Mouse (Mus musculus): ENCODE data around the gene Acacb. TPM values are rescaled to one million over a fixed set of nuclear protein-coding genes. Genes with fewer than 3 reads are reported as not detected.

Acacb gene
- polyA plus RNA-seq, 1 experiment from 2014 or later, result 3.2 TPM

- peaks cover 15% of the 10 kb centered on the region for H3K27me3 ChIP-seq (ENCODE audit: control insufficient read depth, insufficient read depth, low read length)
These were observed 122.3 kb downstream of the Acacb start for GRCm38 (mm10) chr5:114268646-114269045.

DNA sequence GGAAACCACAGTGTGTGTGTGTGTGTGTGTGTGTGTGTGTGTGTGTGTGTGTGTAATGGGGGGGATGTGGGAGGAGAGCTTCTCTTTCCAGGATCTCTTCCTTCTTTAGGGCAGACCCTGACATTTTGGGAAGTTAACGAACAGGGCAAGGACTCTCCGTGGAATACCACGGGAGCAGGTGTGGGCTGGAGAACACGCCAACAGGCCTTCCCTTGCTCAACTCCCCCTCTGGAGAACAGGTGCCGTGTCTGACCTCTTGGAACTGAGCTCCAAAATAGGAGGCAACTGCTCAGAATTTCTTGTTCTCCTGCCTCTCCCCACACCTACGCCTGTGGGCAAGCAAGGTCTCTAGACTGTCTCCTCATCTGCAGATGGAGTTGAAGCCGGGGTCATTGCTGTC lies 123.2 kb downstream of the Acacb start:
- WGBS, result 62% methylated on average over 7 of the region's 7 CpGs
- Histone ChIP-seq H3K9me3 (replicated peaks; ENCODE audit: control insufficient read depth, low read length) (no peaks in the 10 kb centered on the region), H3K27ac (ENCODE audit: low read length) (no peak overlapping the region), H3K27me3 (ENCODE audit: control insufficient read depth, insufficient read depth, low read length) (peaks cover 24% of the 10 kb centered on the region), H3K4me2 (ENCODE audit: low read depth, low read length) (no peak overlapping the region), H3K4me1 (ENCODE audit: control insufficient read depth, insufficient read depth, low read length) (peaks cover 18% of the 10 kb centered on the region), H3K4me3 (replicated peaks; ENCODE audit: low read length) (no peak overlapping the region), H3K9ac (ENCODE audit: low read length) (no peak overlapping the region), H3K36me3 (ENCODE audit: control insufficient read depth, insufficient read depth, low read length) (no peaks in the 10 kb centered on the region)
- no peak for ATAC-seq (ENCODE audit: insufficient read depth, low FRiP score)

More at GRCm38 (mm10) chr5:114268646-114269045, 122.3 kb downstream of the Acacb start:
- Histone ChIP-seq H3K27ac (ENCODE audit: low read length) (no peak overlapping the region), H3K9ac (ENCODE audit: low read length) (no peak overlapping the region), H3K9me3 (replicated peaks; ENCODE audit: control insufficient read depth, low read length) (no peaks in the 10 kb centered on the region), H3K4me1 (ENCODE audit: control insufficient read depth, insufficient read depth, low read length) (peaks cover 16% of the 10 kb centered on the region), H3K4me2 (ENCODE audit: low read depth, low read length) (0 out of 2 replicates have a peak overlapping the region, but pooled peaks have one; percentile 7), H3K4me3 (replicated peaks; ENCODE audit: low read length) (no peak overlapping the region), H3K36me3 (ENCODE audit: control insufficient read depth, insufficient read depth, low read length) (no peaks in the 10 kb centered on the region)
- peak; percentile 71; the same call in 1 of the 2 replicates for ATAC-seq (ENCODE audit: insufficient read depth, low FRiP score)
- 24% methylated on average over 7 of the region's 7 CpGs for WGBS

DNA sequence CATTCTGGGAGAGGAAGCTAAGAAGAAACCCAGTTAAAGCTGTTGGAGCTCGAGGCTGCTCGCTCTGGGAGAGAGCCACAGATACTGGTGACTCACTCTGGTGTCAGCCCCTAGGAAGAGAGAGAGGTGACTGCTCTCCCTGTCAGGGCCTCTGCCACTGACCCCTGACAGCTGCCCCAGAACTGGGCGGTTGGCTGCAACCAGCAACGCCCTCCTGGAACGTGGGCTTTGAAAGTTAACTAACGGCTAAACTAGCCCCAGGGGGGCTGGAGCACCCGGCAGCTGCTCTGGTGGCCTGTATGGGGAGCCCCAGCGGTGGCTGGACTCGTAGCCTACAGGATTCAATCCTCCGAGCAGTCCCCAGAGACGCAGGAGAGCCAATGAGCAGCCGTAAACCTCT lies 123.6 kb downstream of the Acacb start:
- Histone ChIP-seq H3K27ac (ENCODE audit: low read length) (no peak overlapping the region), H3K4me2 (ENCODE audit: low read depth, low read length) (no peak overlapping the region), H3K36me3 (ENCODE audit: control insufficient read depth, insufficient read depth, low read length) (no peaks in the 10 kb centered on the region), H3K27me3 (ENCODE audit: control insufficient read depth, insufficient read depth, low read length) (peaks cover 29% of the 10 kb centered on the region), H3K4me3 (replicated peaks; ENCODE audit: low read length) (no peak overlapping the region), H3K4me1 (ENCODE audit: control insufficient read depth, insufficient read depth, low read length) (peaks cover 18% of the 10 kb centered on the region), H3K9ac (ENCODE audit: low read length) (no peak overlapping the region), H3K9me3 (replicated peaks; ENCODE audit: control insufficient read depth, low read length) (no peaks in the 10 kb centered on the region)
- no peak for ATAC-seq (ENCODE audit: insufficient read depth, low FRiP score)
- 12% methylated on average over 12 of the region's 12 CpGs for WGBS

GRCm38 (mm10) chr5:114273693-114274402 lies 127.5 kb downstream of the Acacb start, which contains the start of gene Foxn4:
Gene Foxn4, minus strand, starts transcription at chr5:114273807.
- peaks cover 48% of the 10 kb centered on the region for H3K27me3 ChIP-seq (ENCODE audit: control insufficient read depth, insufficient read depth, low read length)
- no peak within 1 kb of the TSS for H3K27ac ChIP-seq (ENCODE audit: low read length)
- H3K9ac ChIP-seq (ENCODE audit: low read length), result no peak within 1 kb of the TSS
- H3K4me2 ChIP-seq (ENCODE audit: low read depth, low read length), result peak within 1 kb of the TSS; percentile 62
- no peaks in the 10 kb centered on the region for H3K9me3 ChIP-seq (replicated peaks; ENCODE audit: control insufficient read depth, low read length)
- WGBS, result under 1% methylated on average over 54 of the region's 56 CpGs
- H3K4me3 ChIP-seq (replicated peaks; ENCODE audit: low read length), result peak within 1 kb of the TSS; percentile 39
- no peaks in the 10 kb centered on the region for H3K36me3 ChIP-seq (ENCODE audit: control insufficient read depth, insufficient read depth, low read length)
- H3K4me1 ChIP-seq (ENCODE audit: control insufficient read depth, insufficient read depth, low read length), result peaks cover 13% of the 10 kb centered on the region
- ATAC-seq (ENCODE audit: insufficient read depth, low FRiP score), result 0 out of 2 replicates have a peak, but pooled peaks have one; percentile 23

- Histone ChIP-seq H3K4me3 (replicated peaks; ENCODE audit: low read length) (no peak overlapping the region), H3K27me3 (ENCODE audit: control insufficient read depth, insufficient read depth, low read length) (peaks cover 48% of the 10 kb centered on the region), H3K4me2 (ENCODE audit: low read depth, low read length) (no peak overlapping the region), H3K4me1 (ENCODE audit: control insufficient read depth, insufficient read depth, low read length) (peaks cover 9% of the 10 kb centered on the region), H3K27ac (ENCODE audit: low read length) (no peak overlapping the region), H3K9ac (ENCODE audit: low read length) (no peak overlapping the region), H3K36me3 (ENCODE audit: control insufficient read depth, insufficient read depth, low read length) (no peaks in the 10 kb centered on the region), H3K9me3 (replicated peaks; ENCODE audit: control insufficient read depth, low read length) (no peaks in the 10 kb centered on the region)
- ATAC-seq (ENCODE audit: insufficient read depth, low FRiP score), result no peak
- 29% methylated on average over 8 of the region's 8 CpGs for WGBS
These were observed 129.0 kb downstream of the Acacb start for GRCm38 (mm10) chr5:114275339-114275738.

DNA sequence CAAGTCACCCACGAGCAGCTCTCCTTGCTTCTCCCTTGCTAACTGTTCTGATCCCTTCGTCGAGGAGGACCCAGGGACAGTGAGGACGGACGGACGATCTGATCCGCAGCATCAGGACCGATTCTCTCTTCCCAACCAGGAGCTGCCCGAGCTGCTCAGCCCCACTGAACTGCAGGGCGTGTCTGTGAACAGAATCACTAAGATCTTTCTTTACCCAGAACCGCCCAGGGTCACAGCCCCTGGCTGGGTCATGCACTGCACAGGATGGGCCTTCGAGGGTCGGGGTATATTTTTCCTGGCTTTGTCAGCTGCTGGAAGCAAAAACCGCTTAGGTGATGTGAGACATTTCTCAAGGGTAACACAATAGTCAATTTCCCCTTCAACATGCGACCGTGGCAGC lies 129.7 kb downstream of the Acacb start:
- Histone ChIP-seq H3K27ac (ENCODE audit: low read length) (no peak overlapping the region), H3K9me3 (replicated peaks; ENCODE audit: control insufficient read depth, low read length) (no peaks in the 10 kb centered on the region), H3K4me3 (replicated peaks; ENCODE audit: low read length) (no peak overlapping the region), H3K36me3 (ENCODE audit: control insufficient read depth, insufficient read depth, low read length) (no peaks in the 10 kb centered on the region), H3K4me1 (ENCODE audit: control insufficient read depth, insufficient read depth, low read length) (peaks cover 9% of the 10 kb centered on the region), H3K4me2 (ENCODE audit: low read depth, low read length) (no peak overlapping the region), H3K9ac (ENCODE audit: low read length) (no peak overlapping the region), H3K27me3 (ENCODE audit: control insufficient read depth, insufficient read depth, low read length) (peaks cover 48% of the 10 kb centered on the region)
- no peak for ATAC-seq (ENCODE audit: insufficient read depth, low FRiP score)
- WGBS, result 31% methylated on average over 16 of the region's 16 CpGs

DNA sequence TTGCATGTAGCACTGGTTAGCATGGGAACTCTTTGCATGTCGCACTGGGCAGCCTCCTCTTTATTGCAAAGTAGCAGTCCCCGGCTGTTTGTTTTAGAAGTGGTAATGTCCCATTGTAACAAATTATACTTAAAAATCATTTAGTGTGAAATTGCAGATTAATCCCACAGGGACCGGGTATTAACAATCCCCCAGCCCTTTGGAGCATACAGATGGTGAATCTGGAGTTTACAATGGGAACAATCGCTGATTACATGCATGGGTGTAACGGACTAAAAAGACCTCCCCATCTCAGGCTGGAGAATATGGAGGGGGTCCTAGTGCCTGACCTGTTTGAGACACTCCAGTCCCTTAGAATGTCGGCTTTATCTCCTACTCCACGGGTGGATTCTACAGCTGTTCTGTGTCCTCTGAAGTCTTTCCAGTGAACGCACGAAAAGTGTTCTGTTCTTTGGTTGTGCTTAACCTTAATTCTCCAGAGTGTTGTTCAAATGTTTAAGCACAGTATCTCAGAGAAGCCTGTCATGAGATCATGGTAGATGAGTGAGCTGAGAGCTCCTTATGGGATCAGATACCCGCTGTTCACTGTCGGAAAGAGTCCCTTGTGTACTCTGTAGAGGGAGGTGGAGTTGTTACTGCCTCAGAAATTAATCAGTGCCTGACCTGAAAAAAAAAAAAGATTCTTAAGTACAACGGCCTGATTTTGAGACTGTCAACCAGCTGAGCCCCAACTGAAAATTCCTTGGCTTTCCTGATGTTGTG lies 133.2 kb downstream of the Acacb start:
- no peaks in the 10 kb centered on the region for H3K9me3 ChIP-seq (replicated peaks; ENCODE audit: control insufficient read depth, low read length)
- H3K4me3 ChIP-seq (replicated peaks; ENCODE audit: low read length), result no peak overlapping the region
- H3K36me3 ChIP-seq (ENCODE audit: control insufficient read depth, insufficient read depth, low read length), result no peaks in the 10 kb centered on the region
- ATAC-seq (ENCODE audit: insufficient read depth, low FRiP score), result no peak
- H3K4me1 ChIP-seq (ENCODE audit: control insufficient read depth, insufficient read depth, low read length), result no peaks in the 10 kb centered on the region
- H3K4me2 ChIP-seq (ENCODE audit: low read depth, low read length), result no peak overlapping the region
- no peak overlapping the region for H3K9ac ChIP-seq (ENCODE audit: low read length)
- peaks cover 24% of the 10 kb centered on the region for H3K27me3 ChIP-seq (ENCODE audit: control insufficient read depth, insufficient read depth, low read length)
- H3K27ac ChIP-seq (ENCODE audit: low read length), result no peak overlapping the region
- WGBS, result 41% methylated on average over 12 of the region's 12 CpGs

DNA sequence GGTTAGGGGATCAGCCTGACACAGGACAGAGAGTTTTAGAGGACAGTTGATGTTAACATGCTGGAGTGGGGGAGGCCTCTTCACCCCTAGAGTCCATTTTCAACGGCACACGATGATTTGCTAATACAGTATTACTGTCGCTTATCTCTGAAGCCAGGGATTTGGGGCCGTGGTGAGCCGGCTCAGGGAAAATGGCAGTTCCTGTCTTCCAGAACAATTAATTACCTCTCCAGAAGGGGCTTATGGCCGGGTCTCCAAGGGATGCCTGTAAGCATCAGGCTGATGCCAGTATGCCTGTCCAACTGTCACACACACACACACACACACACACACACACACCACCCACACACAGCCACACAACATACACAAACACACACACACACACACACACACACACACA lies 136.0 kb downstream of the Acacb start:
- Histone ChIP-seq H3K4me1 (ENCODE audit: control insufficient read depth, insufficient read depth, low read length) (no peaks in the 10 kb centered on the region), H3K9ac (ENCODE audit: low read length) (no peak overlapping the region), H3K27ac (ENCODE audit: low read length) (no peak overlapping the region), H3K9me3 (replicated peaks; ENCODE audit: control insufficient read depth, low read length) (no peaks in the 10 kb centered on the region), H3K27me3 (ENCODE audit: control insufficient read depth, insufficient read depth, low read length) (peaks cover under 1% of the 10 kb centered on the region; the same call in 1 of the 2 replicates), H3K36me3 (ENCODE audit: control insufficient read depth, insufficient read depth, low read length) (no peaks in the 10 kb centered on the region), H3K4me3 (replicated peaks; ENCODE audit: low read length) (no peak overlapping the region), H3K4me2 (ENCODE audit: low read depth, low read length) (no peak overlapping the region)
- WGBS, result 30% methylated on average over 6 of the region's 6 CpGs
- ATAC-seq (ENCODE audit: insufficient read depth, low FRiP score), result no peak
